Comparison of ENCODE assay signal across 29 mouse cellular contexts in the genomic region with DNA sequence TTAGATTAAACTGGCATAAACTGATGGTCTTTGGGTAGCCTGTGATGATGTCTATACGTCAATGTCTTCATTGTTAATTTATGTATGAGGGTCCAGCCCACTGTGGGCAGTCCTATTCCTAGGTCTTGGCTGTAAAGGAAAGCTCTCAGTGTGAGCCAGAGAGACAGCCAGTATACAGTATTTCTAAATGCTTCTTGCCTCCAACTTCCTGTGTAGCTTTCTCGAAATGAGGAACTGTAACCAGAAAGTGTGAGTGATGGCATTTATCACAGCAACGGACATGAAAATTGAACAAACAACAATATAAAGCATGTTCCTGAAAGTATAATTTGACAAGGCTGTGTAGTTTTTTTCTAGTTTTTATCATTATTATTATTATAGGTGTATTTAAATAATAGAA.
A peak's percentile ranks its signal among the peaks of the same experiment; 100 is the strongest.
DNase-seq lines count a peak whose midpoint lies in the region; ATAC-seq lines count a peak whose summit lies in the region.
"Had no signal": no experiment of that assay in that cellular context is flagged by ENCODE, and none has a peak within 500 bp of the region (broad histone marks: within the 10 kb centered on the region; RNA-seq: fewer than 3 reads in every experiment).

No protein-coding gene starts in this region.

- WGBS in intestine, embryonic 16.5 days: 87% methylated on average over 3 of the region's 3 CpGs

- no peak overlapping the region for H3K27ac ChIP-seq in intestine, embryonic 16.5 days (ENCODE audit: low read length)
- H3K27ac ChIP-seq: forebrain, embryonic 10.5 days; heart, adult 2 months; heart, embryonic 15.5 days; hindbrain, embryonic 14.5 days; layer of hippocampus, adult 2 months; limb, embryonic 12.5 days; liver, embryonic 13.5 days; macrophage; midbrain, embryonic 12.5 days; stomach, embryonic 15.5 days had no signal

- H3K9ac ChIP-seq in intestine, embryonic 16.5 days (ENCODE audit: low read depth, low read length): no peak overlapping the region
- H3K9ac ChIP-seq: heart, embryonic 15.5 days; hindbrain, embryonic 14.5 days; limb, embryonic 12.5 days; liver, embryonic 13.5 days; lung, embryonic 14.5 days; midbrain, embryonic 12.5 days; stomach, embryonic 15.5 days had no signal

- no peak overlapping the region for H3K4me2 ChIP-seq in intestine, embryonic 16.5 days (ENCODE audit: low read depth, low read length)
- H3K4me2 ChIP-seq: heart, embryonic 15.5 days; hindbrain, embryonic 14.5 days; limb, embryonic 12.5 days; liver, embryonic 13.5 days; lung, embryonic 14.5 days; midbrain, embryonic 12.5 days; stomach, embryonic 15.5 days had no signal

- no peaks in the 10 kb centered on the region for H3K27me3 ChIP-seq in intestine, embryonic 16.5 days (replicated peaks; ENCODE audit: control insufficient read depth, insufficient read depth, low read length)
- H3K27me3 ChIP-seq: heart, embryonic 15.5 days; limb, embryonic 12.5 days; liver, embryonic 13.5 days; midbrain, embryonic 12.5 days; stomach, embryonic 15.5 days had no signal

- no peaks in the 10 kb centered on the region for H3K36me3 ChIP-seq in intestine, embryonic 16.5 days (ENCODE audit: control insufficient read depth, insufficient read depth, low read length)
- H3K36me3 ChIP-seq: forebrain, embryonic 10.5 days; heart, embryonic 15.5 days; limb, embryonic 12.5 days; liver, embryonic 13.5 days; midbrain, embryonic 12.5 days; stomach, embryonic 15.5 days had no signal

- H3K4me1 ChIP-seq in intestine, embryonic 16.5 days (ENCODE audit: control insufficient read depth, insufficient read depth, low read length): no peaks in the 10 kb centered on the region
- H3K4me1 ChIP-seq: heart, embryonic 15.5 days; limb, embryonic 12.5 days; liver, embryonic 13.5 days; midbrain, embryonic 12.5 days; stomach, embryonic 15.5 days had no signal

- ATAC-seq in common myeloid progenitor, adult 5-6 weeks (replicated peaks; ENCODE audit: low read depth, poor library complexity, severe bottlenecking): peak; percentile 96
- peak; percentile 61; the same call in 1 of the 2 replicates for ATAC-seq in neutrophil, adult 5-6 weeks (ENCODE audit: extremely low read depth, insufficient number of reproducible peaks, low FRiP score, poor library complexity, severe bottlenecking)
- no peak for ATAC-seq in intestine, embryonic 16.5 days
- ATAC-seq: CD4-positive, CD25-positive, alpha-beta regulatory T cell, adult 4 months; forebrain, embryonic 16.5 days; inflammation-experienced regulatory T-cells, adult 6 months had no signal

- H3K9me3 ChIP-seq in intestine, embryonic 16.5 days (ENCODE audit: control insufficient read depth, low read length): no peaks in the 10 kb centered on the region
- H3K9me3 ChIP-seq: forebrain, embryonic 10.5 days; heart, embryonic 15.5 days; limb, embryonic 12.5 days; liver, embryonic 13.5 days; midbrain, embryonic 12.5 days; stomach, embryonic 15.5 days had no signal

- no peak overlapping the region for H3K4me3 ChIP-seq in intestine, embryonic 16.5 days (ENCODE audit: low read length)
- H3K4me3 ChIP-seq: forebrain, embryonic 10.5 days; heart, adult 2 months; heart, embryonic 15.5 days; layer of hippocampus, adult 2 months; limb, embryonic 12.5 days; liver, embryonic 13.5 days; midbrain, embryonic 12.5 days; stomach, embryonic 15.5 days had no signal

- peak; percentile 2 for DNase-seq in 416B (ENCODE audit: low read depth)
- DNase-seq in A20 (ENCODE audit: low read depth, low spot score): peak; percentile 74
- no peak for DNase-seq in cerebellum, postnatal 4 days (ENCODE audit: low spot score in 2 of 2)
- no peak for DNase-seq in cerebellum, adult 18-20 months
- DNase-seq: adrenal gland, adult 2 months; cerebellum, adult 8-10 months; cerebellum, postnatal 36 days; gastrocnemius, postnatal 14 days; heart, adult 2 months; heart, postnatal 36 days; kidney, adult 9 months; kidney, postnatal 14 days; liver, embryonic 13.5 days; lung, embryonic 14.5 days; thymus, postnatal 25 days had no signal

Comparison
In these comparisons a context has a peak if more than half of its experiments do, and no peak if none do; other contexts are left out.
1. DNase-seq: peak in 416B (single experiment) and A20 (single experiment); none in cerebellum, postnatal 4 days (0 of 2) and cerebellum, adult 18-20 months (0 of 2).